Mouse (Mus musculus) splenic B cell, adult 2 months (primary cell): ENCODE measurements at regions not wholly inside any gene's neighbourhood (a gene's known extent, or its start where the extent isn't known, plus 50 kb on each side); places are given as distances from the start of the nearest gene placed in this dataset.
"Not testable (repeated sequence)": the region's sequence is repeated elsewhere in the genome, so short reads cannot be mapped to it uniquely, and the experiment has no call there.

ENCODE experiments used
- DNase-seq: peaks from one replicate; pipeline ENCODE4 v3.0.0-alpha.2; 2011; ENCODE audit warnings: low read depth, low spot score
- H3K27me3 ChIP-seq: 2 replicates; pipeline ENCODE4 v1.6.1; 2012; ENCODE audit warnings: mild to moderate bottlenecking, low read length, moderate library complexity, mixed read lengths; ENCODE audit not compliant: control insufficient read depth, poor library complexity, insufficient read depth, severe bottlenecking
- H3K36me3 ChIP-seq: 2 replicates; pipeline ENCODE4 v1.6.1; 2012; ENCODE audit warnings: mild to moderate bottlenecking, low read length, moderate library complexity, mixed read lengths; ENCODE audit not compliant: control insufficient read depth, poor library complexity, insufficient read depth, severe bottlenecking

DNA sequence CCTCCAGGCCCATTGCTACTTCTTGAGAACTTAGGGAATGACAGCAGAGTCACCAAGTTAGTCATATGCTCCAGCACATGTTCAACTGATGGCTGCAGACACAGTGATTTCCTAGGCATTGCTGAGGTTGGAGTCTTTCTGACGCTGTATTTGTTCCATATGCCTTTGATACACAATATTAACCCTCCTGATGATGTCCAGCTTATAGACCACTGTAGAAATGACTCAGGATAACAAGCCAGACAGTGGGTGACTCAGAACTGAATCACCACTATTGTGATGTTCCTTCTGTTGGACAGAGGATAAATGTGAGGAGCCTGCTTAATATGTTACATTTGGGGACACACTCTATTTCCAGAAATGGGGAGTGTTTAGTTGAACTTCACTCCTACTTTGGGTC, 304.4 kb downstream of the Myh15 start:
- Histone ChIP-seq H3K36me3 (no peaks in the 10 kb centered on the region), H3K27me3 (no peaks in the 10 kb centered on the region)
- DNase-seq: no peak

DNA sequence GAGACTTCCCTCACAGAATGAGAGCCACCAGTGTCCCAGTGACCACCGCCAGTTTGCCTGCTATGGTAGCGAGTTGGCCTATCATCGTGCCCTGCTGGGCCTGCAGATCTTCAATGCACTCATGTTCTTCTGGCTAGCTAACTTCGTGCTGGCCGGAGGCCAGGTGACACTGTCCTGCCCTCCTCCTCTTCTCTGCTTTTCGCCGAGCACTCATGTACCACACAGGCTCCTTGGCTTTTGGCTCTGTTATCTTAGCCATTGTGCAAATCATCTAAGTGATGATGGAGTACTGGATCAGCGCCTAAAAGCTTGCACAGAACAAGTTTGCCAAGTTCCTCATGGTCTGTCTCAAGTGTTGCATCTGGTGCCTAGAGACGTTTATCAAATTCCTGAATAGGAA, 312.2 kb downstream of the Myh15 start:
- DNase-seq: no peak
- no peaks in the 10 kb centered on the region for H3K27me3 ChIP-seq
- H3K36me3 ChIP-seq: no peaks in the 10 kb centered on the region

DNA sequence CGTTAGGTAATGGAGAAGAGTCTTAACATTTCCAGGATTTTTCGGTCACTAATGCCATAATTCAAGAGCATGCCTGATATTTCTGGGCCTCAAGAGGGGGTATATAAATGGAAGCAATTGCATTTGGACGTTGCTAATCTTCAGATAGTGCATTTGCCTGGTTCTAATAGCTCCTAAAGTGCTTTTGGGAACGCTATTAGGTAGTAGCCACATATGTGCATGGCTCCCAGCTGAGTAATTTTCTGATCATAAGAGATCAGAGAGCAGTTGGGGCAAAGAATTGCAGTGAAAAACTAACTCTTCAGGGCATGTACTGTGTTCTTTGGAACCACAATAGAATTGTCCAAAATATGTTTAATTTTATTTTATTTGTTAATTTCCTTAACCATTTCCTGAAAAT, 317.8 kb downstream of the Myh15 start:
- no peaks in the 10 kb centered on the region for H3K36me3 ChIP-seq
- no peaks in the 10 kb centered on the region for H3K27me3 ChIP-seq
- no peak for DNase-seq

DNA sequence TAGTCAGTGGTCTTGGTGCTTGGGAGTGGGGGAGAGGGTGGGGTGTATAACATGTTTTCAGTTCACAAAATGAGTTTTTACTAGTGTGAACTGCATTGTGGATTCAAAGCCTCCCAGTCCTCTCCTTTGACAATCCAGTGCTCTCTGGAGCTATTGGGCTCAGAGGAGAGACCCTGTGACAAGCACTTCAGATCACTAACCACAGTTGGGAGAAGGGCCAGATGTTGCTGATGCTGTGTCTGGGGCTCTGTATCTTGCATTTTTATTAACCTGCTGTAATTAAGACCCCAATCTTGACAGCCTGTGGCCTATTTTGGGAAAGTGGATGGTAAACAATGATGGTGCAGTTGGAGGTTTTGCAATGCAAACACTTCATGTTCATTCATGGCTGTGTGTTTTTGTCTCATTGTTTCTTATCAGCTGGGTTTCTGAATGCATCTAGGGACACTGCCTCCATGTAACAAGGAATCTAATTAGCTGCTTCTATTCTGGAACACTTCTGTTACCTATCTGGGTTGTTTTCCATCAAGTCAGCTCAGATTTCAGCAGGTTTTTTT, 320.0 kb upstream of the Ift57 start:
- Histone ChIP-seq H3K27me3 (no peaks in the 10 kb centered on the region), H3K36me3 (no peaks in the 10 kb centered on the region)
- DNase-seq: no peak

DNA sequence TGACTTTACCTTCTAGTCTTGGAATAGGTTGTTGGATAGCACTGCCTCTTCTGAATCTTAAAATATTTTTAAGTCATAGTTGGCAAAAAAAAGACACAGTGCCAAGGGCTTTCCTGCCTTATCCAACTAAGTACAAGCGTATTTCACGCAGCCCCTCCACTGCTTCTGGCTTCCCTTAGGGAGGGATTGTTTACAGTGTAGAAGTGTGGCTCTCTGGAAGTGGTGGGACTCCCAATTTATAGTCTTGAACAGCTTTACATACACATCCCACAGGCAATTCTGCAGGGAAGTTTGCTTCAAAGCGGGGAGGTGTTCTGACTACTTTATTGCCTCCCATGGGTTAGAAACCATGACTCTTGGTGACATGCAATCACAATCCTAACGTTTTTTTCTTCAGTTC, 310.9 kb upstream of the Ift57 start:
- H3K36me3 ChIP-seq: no peaks in the 10 kb centered on the region
- H3K27me3 ChIP-seq: no peaks in the 10 kb centered on the region
- no peak for DNase-seq

DNA sequence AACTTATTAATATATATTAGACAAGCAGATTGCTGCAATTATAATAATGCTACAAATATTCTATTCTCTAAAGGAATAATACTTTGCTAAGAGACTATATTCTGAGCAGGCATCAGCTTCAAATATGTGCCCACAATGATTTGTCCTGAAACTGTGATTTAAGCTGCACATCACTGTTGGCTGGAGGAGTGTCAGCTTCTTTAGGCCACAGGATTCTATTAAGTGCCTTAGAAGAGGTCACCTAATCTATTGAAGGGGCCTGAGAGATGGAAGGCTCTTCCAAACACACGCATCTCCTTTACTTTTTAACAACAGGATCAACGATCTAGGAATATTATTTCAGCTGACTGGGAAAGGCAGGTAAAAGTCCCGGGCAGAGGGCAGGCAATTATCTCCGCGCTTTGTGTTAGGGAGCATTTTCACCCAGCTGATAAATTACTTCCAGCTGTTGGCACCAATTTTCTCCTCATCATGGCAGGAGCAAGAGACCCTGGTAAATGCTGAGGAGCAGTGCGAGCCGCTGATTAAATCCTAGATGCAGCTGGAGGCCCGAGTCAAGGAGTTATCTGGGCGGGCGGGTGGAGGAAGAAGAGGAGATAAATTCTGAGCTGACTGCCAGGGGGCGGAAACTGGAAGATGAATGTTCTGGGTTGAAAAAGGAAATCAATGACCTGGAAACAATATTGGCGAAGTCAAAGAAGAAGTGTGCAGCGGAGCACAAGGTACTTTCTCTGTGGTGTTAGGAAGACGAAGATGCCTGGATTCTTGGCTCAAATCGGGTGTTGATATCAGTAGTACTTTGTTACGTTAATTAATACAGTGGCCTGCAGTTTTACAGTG, 290.9 kb upstream of the Ift57 start:
- Histone ChIP-seq H3K36me3 (no peaks in the 10 kb centered on the region), H3K27me3 (no peaks in the 10 kb centered on the region)
- DNase-seq: no peak

DNA sequence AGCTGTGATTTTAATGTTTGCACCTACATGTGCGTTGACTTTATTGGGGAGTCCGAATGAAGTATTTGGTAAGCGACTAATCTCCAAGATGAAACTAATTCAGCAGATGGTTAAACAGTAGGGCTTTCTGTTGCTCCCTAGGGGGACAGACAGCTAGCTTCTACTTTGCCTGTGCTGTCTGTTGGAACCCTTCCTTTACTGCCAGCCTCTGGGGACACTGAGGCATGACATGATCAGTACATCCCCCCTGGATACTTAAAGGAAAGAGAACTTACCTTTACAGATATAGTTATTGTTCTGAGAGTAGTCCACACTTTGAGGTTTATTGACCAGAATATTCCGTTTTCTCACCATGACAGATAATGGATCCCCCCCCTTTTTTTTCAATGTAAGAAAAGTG, 289.8 kb upstream of the Ift57 start:
- H3K36me3 ChIP-seq: no peaks in the 10 kb centered on the region
- no peak for DNase-seq
- no peaks in the 10 kb centered on the region for H3K27me3 ChIP-seq

DNA sequence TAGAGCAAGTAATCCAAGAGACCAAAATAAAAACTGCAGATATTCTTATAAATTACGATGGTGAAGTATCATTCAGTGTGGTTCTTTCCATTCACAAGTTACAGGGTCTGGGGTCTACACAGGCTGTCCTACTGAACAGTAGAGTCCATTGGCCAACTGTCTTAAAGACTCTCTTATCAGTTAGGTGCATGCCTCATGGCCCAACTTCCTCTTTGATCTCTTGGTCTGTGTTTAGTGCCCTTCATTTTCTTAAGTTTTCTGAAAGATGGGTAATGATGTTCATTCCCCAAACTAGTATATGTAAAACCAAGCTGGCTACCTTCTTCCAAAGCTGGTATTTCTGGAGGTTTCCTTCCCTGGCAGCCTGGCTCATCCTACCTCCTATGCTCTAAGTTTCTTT, 268.7 kb upstream of the Ift57 start:
- DNase-seq: no peak
- no peaks in the 10 kb centered on the region for H3K36me3 ChIP-seq
- H3K27me3 ChIP-seq: no peaks in the 10 kb centered on the region

DNA sequence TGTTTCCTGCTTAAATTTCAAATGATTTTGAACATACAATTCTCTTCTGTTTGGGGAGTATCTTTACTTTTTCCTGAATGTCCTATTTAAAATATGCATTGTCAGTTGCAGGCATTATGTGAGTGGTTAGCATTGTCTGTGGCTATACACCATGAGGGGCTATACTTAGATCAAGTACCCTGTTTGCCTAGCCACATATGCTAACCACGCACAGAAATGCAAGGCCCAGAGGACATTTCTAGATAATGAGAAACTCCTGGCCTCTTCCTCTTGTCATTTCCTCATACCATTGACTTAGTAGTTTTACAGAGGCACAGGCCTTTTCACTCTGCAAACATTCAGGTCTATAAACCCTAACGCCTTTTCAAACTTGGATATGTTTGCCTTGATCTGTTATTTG, 267.1 kb upstream of the Ift57 start:
- no peaks in the 10 kb centered on the region for H3K36me3 ChIP-seq
- H3K27me3 ChIP-seq: no peaks in the 10 kb centered on the region
- DNase-seq: no peak

DNA sequence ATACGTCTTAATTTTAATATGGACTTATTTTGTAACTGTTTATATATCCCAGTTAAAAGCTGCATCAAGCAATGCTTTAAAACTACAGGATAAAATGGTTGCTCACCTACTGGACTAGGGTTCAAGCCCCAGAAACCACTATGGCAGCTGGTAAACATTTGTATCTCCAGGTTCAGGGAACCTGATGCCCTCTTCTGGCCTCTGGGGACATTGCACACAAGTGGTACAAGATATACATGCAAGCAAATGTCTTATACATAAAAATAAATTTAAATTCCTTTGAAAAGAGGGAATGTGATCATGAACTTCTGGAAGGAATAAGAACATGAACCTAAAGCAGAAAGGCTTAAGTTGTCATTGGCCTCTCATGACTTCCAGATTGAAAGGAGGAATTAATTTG, 257.8 kb upstream of the Ift57 start:
- no peaks in the 10 kb centered on the region for H3K27me3 ChIP-seq
- H3K36me3 ChIP-seq: no peaks in the 10 kb centered on the region
- peak; percentile 1 for DNase-seq

DNA sequence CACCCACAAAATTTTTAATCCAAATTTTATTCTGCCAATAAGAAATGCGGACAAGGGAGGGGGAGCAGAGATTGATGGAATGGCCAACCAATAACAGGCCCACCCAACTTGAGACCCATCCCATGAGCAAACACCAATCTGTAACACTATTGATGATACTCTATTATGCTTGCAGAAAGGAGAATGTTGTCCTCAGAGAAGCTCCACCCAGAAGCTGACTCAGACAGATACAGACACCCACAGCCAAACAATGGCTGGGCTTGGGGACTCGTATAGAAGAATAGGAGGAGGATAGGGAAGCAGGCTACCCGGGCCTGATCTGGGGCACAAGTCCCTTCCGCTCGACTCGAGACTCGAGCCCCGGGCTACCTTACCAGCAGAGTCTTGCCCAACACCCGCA, 251.7 kb upstream of the Ift57 start:
- DNase-seq, H3K36me3 ChIP-seq, H3K27me3 ChIP-seq: not testable (repeated sequence)

DNA sequence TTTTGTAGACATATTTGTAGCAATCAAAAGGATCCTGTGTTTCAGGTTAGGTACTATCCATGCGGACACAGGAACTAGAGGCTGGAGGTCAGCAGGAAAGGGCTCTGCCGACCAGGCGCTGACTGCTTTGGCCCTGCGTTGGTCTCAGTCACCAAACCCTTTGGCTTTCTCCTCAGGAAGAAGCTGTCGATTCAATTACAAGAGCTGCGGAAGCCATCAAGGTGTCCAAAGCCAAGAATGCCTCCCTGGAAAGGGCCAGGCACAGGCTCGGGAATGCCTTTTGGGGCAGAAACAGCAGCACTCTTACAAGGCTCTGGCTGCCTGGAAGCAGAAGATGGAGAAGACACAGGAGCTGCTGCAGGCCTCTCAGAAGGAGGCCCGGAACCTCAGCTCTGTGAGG, 205.2 kb upstream of the Ift57 start:
- Histone ChIP-seq H3K27me3 (no peaks in the 10 kb centered on the region; the same call in 1 of the 2 replicates), H3K36me3 (no peaks in the 10 kb centered on the region)
- no peak for DNase-seq

DNA sequence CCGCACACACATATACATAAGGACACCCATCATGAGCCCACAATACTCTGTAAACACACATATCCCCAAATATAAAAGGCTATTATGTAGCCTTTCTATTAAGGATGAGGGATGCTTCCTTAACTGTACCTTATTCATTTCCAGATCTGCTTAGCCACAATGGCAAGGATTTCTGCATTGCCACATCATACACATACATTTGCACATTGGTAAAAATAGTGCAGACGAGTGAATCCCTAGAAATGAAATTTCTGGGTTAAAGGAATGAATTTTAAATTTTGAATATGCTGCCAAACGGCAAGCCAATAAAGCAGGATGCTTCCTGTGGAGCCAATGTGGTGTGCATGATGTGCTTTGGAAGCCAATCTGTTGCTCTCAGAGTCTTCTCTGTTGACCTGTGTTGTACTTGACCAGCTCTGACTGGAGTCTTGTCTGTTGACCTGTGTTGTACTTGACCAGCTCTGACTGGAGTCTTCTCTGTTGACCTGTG, 201.5 kb upstream of the Ift57 start:
- DNase-seq: no peak
- Histone ChIP-seq H3K27me3 (no peaks in the 10 kb centered on the region; the same call in 1 of the 2 replicates), H3K36me3 (no peaks in the 10 kb centered on the region)

DNA sequence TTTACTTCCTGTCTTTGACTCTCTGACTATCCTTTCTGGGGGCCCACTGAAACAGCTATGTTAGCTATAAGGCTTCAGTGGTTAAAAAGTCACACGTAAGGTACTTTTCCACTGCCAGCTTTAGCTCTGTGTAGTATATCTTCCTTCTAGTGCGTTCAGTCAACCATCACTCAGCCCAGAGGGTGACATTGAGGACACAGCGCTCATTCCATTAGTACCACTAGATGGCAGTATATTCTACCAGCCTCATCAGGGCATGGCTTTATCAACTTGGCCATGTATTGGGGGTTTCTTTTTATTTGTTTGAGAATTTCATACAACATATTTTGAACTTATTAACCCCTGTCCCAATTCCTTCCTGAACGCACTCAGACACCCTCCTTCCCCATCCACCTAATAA, 198.2 kb upstream of the Ift57 start:
- peak; percentile 84 for DNase-seq

DNA sequence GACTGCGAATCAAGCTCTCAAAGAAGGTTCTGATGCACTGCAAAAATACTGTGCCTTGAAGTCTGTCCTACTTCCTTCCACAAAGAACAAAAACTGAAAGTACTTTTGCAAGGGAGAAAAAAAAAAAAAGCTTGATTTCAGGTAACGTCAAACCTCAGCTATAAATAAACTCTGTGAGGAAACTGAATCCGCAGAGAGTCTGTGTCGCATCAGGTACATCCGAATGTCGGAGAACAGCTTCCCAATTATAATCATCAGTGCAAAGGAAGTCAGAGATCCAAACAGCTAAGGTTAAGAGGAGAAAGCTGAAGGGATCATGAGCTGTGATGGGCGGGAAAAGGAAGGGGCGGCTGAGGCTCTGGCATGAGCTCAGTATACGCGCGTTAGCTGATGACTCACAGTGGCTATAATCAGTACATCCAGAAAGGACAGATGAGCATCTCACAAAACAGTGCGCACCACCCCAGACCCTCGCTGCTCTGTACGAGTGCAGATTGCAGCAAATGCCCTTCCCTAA, 195.1 kb upstream of the Ift57 start:
- peak; percentile 43 for DNase-seq
- Histone ChIP-seq H3K27me3 (no peaks in the 10 kb centered on the region), H3K36me3 (no peaks in the 10 kb centered on the region)

More for the DNA sequence above, 198.2 kb upstream of the Ift57 start:
- Histone ChIP-seq H3K36me3 (no peaks in the 10 kb centered on the region), H3K27me3 (no peaks in the 10 kb centered on the region; the same call in 1 of the 2 replicates)
